ENCODE assay signal across 8 mouse cellular contexts in the genomic region with DNA sequence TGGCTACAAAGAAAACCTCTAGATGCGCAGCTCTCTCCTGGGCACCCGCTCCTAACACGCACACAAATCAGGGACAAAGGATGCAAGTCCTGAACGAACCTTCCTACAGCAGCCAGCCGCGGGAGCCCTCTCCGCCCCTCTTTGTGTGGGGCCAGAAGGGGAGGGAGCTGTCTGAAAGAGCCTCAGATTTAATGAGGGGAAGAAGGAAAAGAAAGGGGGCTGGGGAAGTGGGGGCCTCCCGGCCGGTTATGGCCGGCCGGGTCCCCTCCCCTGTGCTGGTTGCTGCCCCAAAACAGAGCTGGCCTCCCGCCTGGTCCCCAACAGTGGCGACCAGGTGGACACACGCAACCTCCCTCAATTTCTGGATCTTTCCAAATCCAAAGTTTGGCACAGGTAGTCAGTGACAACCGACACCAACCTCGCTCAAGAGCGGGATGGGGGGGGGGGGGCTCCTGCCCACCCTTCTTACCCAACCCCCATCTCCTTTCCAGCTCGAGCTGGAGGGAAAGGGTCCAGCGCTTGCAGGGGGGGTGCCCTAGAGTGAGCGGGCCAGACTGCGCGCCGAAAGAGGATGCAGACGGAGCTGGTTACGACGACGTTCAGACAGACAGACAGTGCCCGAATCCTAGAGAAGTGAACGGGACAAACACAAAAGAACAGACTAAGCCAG. TPM values are rescaled to one million over a fixed set of nuclear protein-coding genes. Genes with fewer than 3 reads are reported as not detected.
A peak's percentile ranks its signal among the peaks of the same experiment; 100 is the strongest.
DNase-seq lines count a peak whose midpoint lies in the region; ATAC-seq and TF ChIP-seq lines count a peak whose summit lies in the region.

No protein-coding gene starts in this region.

- peak overlapping the region; percentile 86 for H3K4me2 ChIP-seq in forebrain, embryonic 16.5 days (ENCODE audit: low read length)

- ATAC-seq in forebrain, embryonic 16.5 days, result peak; percentile 88

- H3K27ac ChIP-seq in liver, adult 2 months (replicated peaks; ENCODE audit: insufficient read depth, low read depth, low read length), result no peak overlapping the region
- H3K27ac ChIP-seq in cerebellum, adult 2 months (ENCODE audit: insufficient read depth, low read length), result peak overlapping the region; percentile 79
- peak overlapping the region; percentile 98 for H3K27ac ChIP-seq in forebrain, embryonic 16.5 days (ENCODE audit: low read length)
- H3K27ac ChIP-seq in midbrain, embryonic 10.5 days (replicated peaks), result peak overlapping the region; percentile 96

- no peak for DNase-seq in liver, adult 2 months (ENCODE audit: extremely low read depth, low read depth, low spot score)
- DNase-seq in liver (no peak), adipocyte (ENCODE audit: low spot score) (no peak)
- peak; percentile 80 to 86 for DNase-seq in cerebellum, adult 2 months
- peak; percentile 83 for DNase-seq in midbrain, embryonic 10.5 days (ENCODE audit: low spot score)
- no peak for DNase-seq in spleen, postnatal 4 days (ENCODE audit: low spot score in 2 of 2)
- DNase-seq in lung, postnatal 10 days, result no peak

- H3K4me1 ChIP-seq in liver, adult 2 months (ENCODE audit: control insufficient read depth, insufficient read depth, low read length), result peaks cover 9% of the 10 kb centered on the region
- H3K4me1 ChIP-seq in cerebellum, adult 2 months (ENCODE audit: control insufficient read depth, insufficient read depth, low read length), result peaks cover 25% of the 10 kb centered on the region
- H3K4me1 ChIP-seq in forebrain, embryonic 16.5 days (replicated peaks; ENCODE audit: control insufficient read depth, insufficient read depth, low read length), result peaks cover 36% of the 10 kb centered on the region
- peaks cover 41% of the 10 kb centered on the region for H3K4me1 ChIP-seq in midbrain, embryonic 10.5 days

- peak overlapping the region; percentile 70 for H3K4me3 ChIP-seq in liver, adult 2 months (ENCODE audit: insufficient read depth, low read depth, low read length)
- H3K4me3 ChIP-seq in cerebellum, adult 2 months (replicated peaks; ENCODE audit: insufficient read depth, low read depth, low read length), result peak overlapping the region; percentile 82
- peak overlapping the region; percentile 72 for H3K4me3 ChIP-seq in forebrain, embryonic 16.5 days (replicated peaks; ENCODE audit: low read length)
- peak overlapping the region; percentile 83 for H3K4me3 ChIP-seq in midbrain, embryonic 10.5 days

- no peaks in the 10 kb centered on the region for H3K27me3 ChIP-seq in liver, adult 2 months (ENCODE audit: control insufficient read depth, insufficient read depth, low read length)
- H3K27me3 ChIP-seq in cerebellum, adult 2 months (ENCODE audit: control insufficient read depth, insufficient read depth, low read length), result no peaks in the 10 kb centered on the region
- no peaks in the 10 kb centered on the region for H3K27me3 ChIP-seq in forebrain, embryonic 16.5 days (replicated peaks; ENCODE audit: control insufficient read depth, insufficient read depth, low read length)
- peaks cover 69% of the 10 kb centered on the region for H3K27me3 ChIP-seq in midbrain, embryonic 10.5 days (ENCODE audit: low read depth, poor library complexity, severe bottlenecking)

- no peaks in the 10 kb centered on the region for H3K9me3 ChIP-seq in forebrain, embryonic 16.5 days (ENCODE audit: control insufficient read depth, low read length)
- H3K9me3 ChIP-seq in midbrain, embryonic 10.5 days (replicated peaks), result no peaks in the 10 kb centered on the region

- WGBS in liver, adult 2 months, result 12% methylated on average over 29 of the region's 29 CpGs
- WGBS in cerebellum, adult 2 months, result under 1% methylated on average over 29 of the region's 29 CpGs
- under 1% methylated on average over 29 of the region's 29 CpGs for whole genome bisulfite sequencing in forebrain, embryonic 16.5 days
- WGBS in midbrain, embryonic 10.5 days, result under 1% methylated on average over 29 of the region's 29 CpGs

- no peaks in the 10 kb centered on the region for H3K36me3 ChIP-seq in liver, adult 2 months (ENCODE audit: control insufficient read depth, insufficient read depth, low read length)
- H3K36me3 ChIP-seq in forebrain, embryonic 16.5 days (ENCODE audit: control insufficient read depth, insufficient read depth), result no peaks in the 10 kb centered on the region
- H3K36me3 ChIP-seq in midbrain, embryonic 10.5 days, result 0 out of 2 replicates have a peak, but pooled peaks cover 4% of the 10 kb centered on the region

- no peak for TF ChIP-seq CTCF in liver, adult 2 months (IDR thresholded peaks at IDR 0.05; ENCODE audit: low read depth, low read length)
- no peak for TF ChIP-seq CTCF in cerebellum, adult 2 months (IDR thresholded peaks at IDR 0.05; ENCODE audit: borderline replicate concordance, insufficient read depth, low read depth, low read length)

- TF ChIP-seq POLR2A in liver, adult 2 months (IDR thresholded peaks at IDR 0.05; ENCODE audit: extremely low read depth, insufficient read depth, low read length), result no peak
- TF ChIP-seq POLR2A in cerebellum, adult 2 months (IDR thresholded peaks at IDR 0.05; ENCODE audit: borderline replicate concordance, insufficient read depth, low read length), result no peak

- peak overlapping the region; percentile 65 for H3K9ac ChIP-seq in liver, adult 2 months (ENCODE audit: low read depth, low read length)
- peak overlapping the region; percentile 90 for H3K9ac ChIP-seq in forebrain, embryonic 16.5 days (replicated peaks; ENCODE audit: low read depth, low read length)

- no peaks in the 10 kb centered on the region; the same call in 1 of the 2 replicates for H3K79me2 ChIP-seq in liver, adult 2 months (ENCODE audit: control insufficient read depth, insufficient read depth, low read length)

RNA-seq across cellular contexts. Expression of a gene that starts 4.5 kb away (rescaled TPM):
- total RNA-seq in liver, adult 2 months (2014; rRNA removed), result 0.87 and 1.1 TPM in 2 replicates
- 20.9 and 22.5 TPM in 2 replicates for polyA plus RNA-seq in liver, adult 2 months (2012; rRNA removed)
- 39.6 and 46.5 TPM in 2 replicates for polyA plus RNA-seq in cerebellum, adult 2 months (2012; rRNA removed)
- polyA plus RNA-seq in forebrain, embryonic 16.5 days (2015; fragmentation: Nextera tagmentation; extraction: Ambion mirVana), result 80.2 and 80.9 TPM in 2 replicates
- 40.1 and 59.3 TPM in 2 replicates for polyA plus RNA-seq in midbrain, embryonic 10.5 days (2016; fragmentation: Nextera tagmentation; extraction: Ambion mirVana)

RNA-seq across cellular contexts. Expression of a gene that starts 33.9 kb away (rescaled TPM):
- total RNA-seq in liver, adult 2 months (2014; rRNA removed), result 0.34 and 4.2 TPM in 2 replicates
- polyA plus RNA-seq in liver, adult 2 months (2012; rRNA removed), result 0.19 TPM in 1 of 2 replicates, not detected in the other
- polyA plus RNA-seq in cerebellum, adult 2 months (2012; rRNA removed), result 196 and 220 TPM in 2 replicates
- polyA plus RNA-seq in forebrain, embryonic 16.5 days (2015; fragmentation: Nextera tagmentation; extraction: Ambion mirVana), result 106 and 143 TPM in 2 replicates
- polyA plus RNA-seq in midbrain, embryonic 10.5 days (2016; fragmentation: Nextera tagmentation; extraction: Ambion mirVana), result 7.2 and 11.0 TPM in 2 replicates

RNA-seq across cellular contexts. Expression of a gene that starts 34.0 kb away (rescaled TPM):
- total RNA-seq in liver, adult 2 months (2014; rRNA removed), result not detected in 2 replicates
- not detected in 2 replicates for polyA plus RNA-seq in liver, adult 2 months (2012; rRNA removed)
- 1.6 and 1.7 TPM in 2 replicates for polyA plus RNA-seq in cerebellum, adult 2 months (2012; rRNA removed)
- 0.92 and 1.3 TPM in 2 replicates for polyA plus RNA-seq in forebrain, embryonic 16.5 days (2015; fragmentation: Nextera tagmentation; extraction: Ambion mirVana)
- polyA plus RNA-seq in midbrain, embryonic 10.5 days (2016; fragmentation: Nextera tagmentation; extraction: Ambion mirVana), result not detected in 2 replicates

RNA-seq across cellular contexts. Expression of a gene that starts 52.3 kb away (rescaled TPM):
- total RNA-seq in liver, adult 2 months (2014; rRNA removed), result not detected in 2 replicates
- polyA plus RNA-seq in liver, adult 2 months (2012; rRNA removed), result not detected in 2 replicates
- polyA plus RNA-seq in cerebellum, adult 2 months (2012; rRNA removed), result 0.33 and 0.67 TPM in 2 replicates
- polyA plus RNA-seq in forebrain, embryonic 16.5 days (2015; fragmentation: Nextera tagmentation; extraction: Ambion mirVana), result 0.09 and 0.20 TPM in 2 replicates
- 0.31 TPM in 1 of 2 replicates, not detected in the other for polyA plus RNA-seq in midbrain, embryonic 10.5 days (2016; fragmentation: Nextera tagmentation; extraction: Ambion mirVana)

Comparison
In these comparisons a context has a peak if more than half of its experiments do, and no peak if none do; other contexts are left out.
1. DNase-seq: peak in cerebellum, adult 2 months (2 of 2) and midbrain, embryonic 10.5 days (single experiment); none in liver, adult 2 months (single experiment), liver (single experiment), adipocyte (single experiment), spleen, postnatal 4 days (0 of 2) and lung, postnatal 10 days (single experiment).
2. Peak in every context shown above with its lines, with median percentiles within 50 percentile points of each other: H3K4me3 ChIP-seq.